Mouse (Mus musculus) heart, adult 2 months (tissue): ENCODE measurements at regions not wholly inside any gene's neighbourhood (a gene's known extent, or its start where the extent isn't known, plus 50 kb on each side); places are given as distances from the start of the nearest gene placed in this dataset.
"Not testable (repeated sequence)": the region's sequence is repeated elsewhere in the genome, so short reads cannot be mapped to it uniquely, and the experiment has no call there.

Experiments used
- DNase-seq, 2 experiments: peaks; one replicate each; pipeline ENCODE4 v3.0.0; 2021
- H3K27ac ChIP-seq: fragments of 200-600 bp; 2 replicates; pipeline ENCODE4 v1.8.1; 2022
- H3K27me3 ChIP-seq: fragments of 200-500 bp; 2 replicates; pipeline ENCODE4 v1.6.1; 2012; ENCODE audit warnings: mild to moderate bottlenecking, low read length, inconsistent platforms, mixed read lengths; ENCODE audit not compliant: control insufficient read depth, insufficient read depth
- H3K36me3 ChIP-seq: fragments of 200-500 bp; 2 replicates; pipeline ENCODE4 v1.6.1; 2012; ENCODE audit warnings: low read length, inconsistent platforms; ENCODE audit not compliant: control insufficient read depth, insufficient read depth
- H3K4me1 ChIP-seq: fragments of 200-500 bp; 2 replicates; pipeline ENCODE4 v1.6.1; 2011; ENCODE audit warnings: low read length; ENCODE audit not compliant: control insufficient read depth, insufficient read depth
- H3K4me3 ChIP-seq: fragments of 200-600 bp; 2 replicates; pipeline ENCODE4 v1.8.1; 2022
- H3K79me2 ChIP-seq: fragments of 200-500 bp; replicated peaks from 2 replicates; pipeline ENCODE4 v1.6.1; 2012; ENCODE audit warnings: mild to moderate bottlenecking, inconsistent platforms, low read length, moderate library complexity, mixed read lengths; ENCODE audit not compliant: control insufficient read depth, insufficient read depth
- H3K9ac ChIP-seq: fragments of 200-500 bp; 2 replicates; pipeline ENCODE4 v1.6.1; 2012; ENCODE audit warnings: low read depth, mild to moderate bottlenecking, control low read depth, inconsistent platforms, low read length, mixed read lengths
- CTCF ChIP-seq: fragments of 200-600 bp; IDR thresholded peaks from 2 replicates; pipeline ENCODE4 v1.8.1; 2022; ENCODE audit warnings: antibody characterized with exemption, mild to moderate bottlenecking, moderate library complexity
- EP300 ChIP-seq: fragments of 200-500 bp; IDR thresholded peaks from 2 replicates; pipeline ENCODE4 v1.6.1; 2011; ENCODE audit warnings: low read depth, low read length, control low read depth; ENCODE audit not compliant: insufficient read depth
- POLR2A ChIP-seq: fragments of 200-500 bp; IDR thresholded peaks from 2 replicates; pipeline ENCODE4 v1.6.1; 2011; ENCODE audit warnings: mild to moderate bottlenecking, low read depth, low read length, control low read depth; ENCODE audit not compliant: insufficient read depth
- WGBS: fragments of 180-500 bp; shearing (Covaris S2); methylation state at CpG from one replicate; pipeline ENCODE4 v1.1.7; 2018; 5-methylcytosine and 5-hydroxymethylcytosine counted together
- intact Hi-C: fragments of 180-260 bp; cut with DNase I; formaldehyde crosslinking; loops from one replicate; pipeline ENCODE4 v1.15.1; 2025

DNA sequence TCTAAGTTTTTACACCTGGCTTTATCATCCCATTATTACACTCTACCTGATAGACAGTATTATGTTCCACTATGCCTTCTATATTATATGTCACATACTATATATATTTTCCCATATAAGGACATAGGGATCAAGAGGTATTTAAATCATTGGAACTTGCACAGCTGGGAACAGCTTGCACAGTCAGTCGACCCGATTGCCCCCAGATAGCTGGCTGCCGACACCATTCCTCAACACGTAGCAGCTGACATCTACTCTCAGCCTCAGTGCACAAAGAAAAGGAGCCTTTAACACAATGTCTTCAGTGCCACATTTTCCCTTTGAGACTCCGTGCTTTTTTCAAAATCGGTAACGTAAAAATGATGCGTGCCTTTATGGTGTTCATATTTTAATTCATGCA, 92.4 kb upstream of the Sipa1l1 start:
- no peak overlapping the region for H3K27ac ChIP-seq
- no peaks in the 10 kb centered on the region for H3K79me2 ChIP-seq
- intact Hi-C loops: no loop called here
- WGBS: 66% methylated on average over 8 of the region's 8 CpGs
- TF ChIP-seq POLR2A: no peak
- H3K4me3 ChIP-seq: no peak overlapping the region
- peaks cover 4% of the 10 kb centered on the region; the same call in 1 of the 2 replicates for H3K4me1 ChIP-seq
- no peaks in the 10 kb centered on the region for H3K36me3 ChIP-seq
- no peaks in the 10 kb centered on the region for H3K27me3 ChIP-seq
- H3K9ac ChIP-seq: no peak overlapping the region
- no peak for DNase-seq

DNA sequence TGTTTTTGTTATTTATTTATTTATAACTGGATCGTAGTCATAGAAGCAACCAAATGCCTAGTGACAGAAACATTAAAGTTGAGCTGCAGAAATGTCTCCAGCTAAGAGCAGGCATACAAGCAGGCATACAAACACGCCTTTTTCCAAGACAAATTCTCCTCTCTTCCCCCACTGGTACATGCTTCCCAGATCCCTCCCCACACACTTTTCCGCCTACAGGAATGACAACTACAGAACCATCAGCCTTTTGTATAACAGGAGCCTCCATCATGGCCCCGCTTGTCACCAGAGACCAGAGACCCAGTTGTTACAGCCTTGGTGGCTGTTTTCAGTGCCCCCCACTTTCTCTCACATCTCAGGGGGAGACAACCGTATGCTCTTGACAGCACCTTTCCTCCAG, 91.2 kb upstream of the Sipa1l1 start:
- no peaks in the 10 kb centered on the region for H3K79me2 ChIP-seq
- H3K27ac ChIP-seq: no peak overlapping the region
- intact Hi-C loops: no loop called here
- TF ChIP-seq POLR2A (no peak), CTCF (no peak), EP300 (no peak)
- H3K36me3 ChIP-seq: no peaks in the 10 kb centered on the region
- no peak overlapping the region for H3K4me3 ChIP-seq
- no peaks in the 10 kb centered on the region for H3K27me3 ChIP-seq
- H3K4me1 ChIP-seq: peaks cover 2% of the 10 kb centered on the region; the same call in 1 of the 2 replicates
- H3K9ac ChIP-seq: no peak overlapping the region
- DNase-seq: no peak
- WGBS: 90% methylated on average over 5 of the region's 5 CpGs

DNA sequence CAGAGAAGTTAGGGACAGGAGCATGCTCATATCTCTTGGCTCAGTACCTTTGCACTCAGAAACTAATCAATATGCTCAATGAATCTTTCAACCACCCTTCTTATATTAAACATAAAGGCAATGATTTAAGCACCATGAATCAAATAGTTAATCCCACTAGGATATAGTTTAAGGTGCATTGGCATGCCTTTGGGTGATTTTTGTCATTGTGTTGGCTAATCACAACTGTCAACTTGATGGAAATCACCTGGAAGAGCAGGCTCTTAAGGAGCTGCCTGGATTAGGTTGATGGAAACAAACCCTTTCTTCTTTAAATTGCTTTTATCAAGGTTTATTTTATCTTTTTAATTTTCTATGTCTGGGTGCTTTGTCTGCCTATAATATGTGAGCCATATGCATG, 90.4 kb upstream of the Sipa1l1 start:
- no peak for DNase-seq
- no peaks in the 10 kb centered on the region for H3K36me3 ChIP-seq
- TF ChIP-seq CTCF: no peak
- TF ChIP-seq EP300: no peak
- TF ChIP-seq POLR2A: no peak
- intact Hi-C loops: no loop called here
- H3K79me2 ChIP-seq: no peaks in the 10 kb centered on the region
- no peak overlapping the region for H3K4me3 ChIP-seq
- no peaks in the 10 kb centered on the region for H3K27me3 ChIP-seq
- H3K9ac ChIP-seq: no peak overlapping the region
- H3K4me1 ChIP-seq: no peaks in the 10 kb centered on the region
- no peak overlapping the region for H3K27ac ChIP-seq

DNA sequence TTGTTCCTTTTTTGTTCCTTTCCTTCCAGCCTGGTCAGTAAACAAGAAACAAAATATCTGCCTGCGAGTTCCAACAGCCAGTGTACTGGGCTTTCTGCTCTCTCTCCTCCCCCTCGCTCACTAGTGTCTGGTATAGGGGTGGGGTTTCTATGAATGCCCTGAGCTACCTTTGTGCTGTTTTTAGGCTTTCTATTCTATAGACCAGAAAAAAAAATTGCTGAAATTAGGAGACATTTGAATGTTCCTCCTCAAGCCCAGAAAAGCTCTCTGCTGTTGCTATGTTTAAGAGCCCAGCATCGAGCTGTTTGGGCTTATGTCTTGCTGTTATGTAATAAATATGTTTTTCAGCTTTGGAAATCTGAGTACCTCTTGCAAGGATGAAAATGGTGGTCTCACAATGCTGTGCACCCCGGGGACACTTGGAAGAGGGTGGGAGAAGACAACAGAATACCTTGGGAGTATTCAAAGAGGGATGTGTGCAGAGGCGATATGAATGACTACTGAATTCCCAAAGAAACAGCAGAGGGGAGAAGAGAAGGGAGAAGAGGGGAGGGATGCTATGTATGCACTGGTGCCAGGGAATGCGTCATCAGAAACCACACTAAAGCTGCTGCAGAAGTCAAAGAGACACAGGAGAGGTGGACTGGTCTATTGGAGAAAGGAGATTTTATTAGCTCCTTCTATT, 88.8 kb upstream of the Sipa1l1 start:
- 77% methylated on average over 6 of the region's 6 CpGs for WGBS
- Histone ChIP-seq H3K27ac (no peak overlapping the region), H3K4me3 (no peak overlapping the region), H3K27me3 (no peaks in the 10 kb centered on the region), H3K79me2 (no peaks in the 10 kb centered on the region), H3K36me3 (no peaks in the 10 kb centered on the region), H3K4me1 (no peaks in the 10 kb centered on the region), H3K9ac (no peak overlapping the region)
- TF ChIP-seq CTCF (no peak), EP300 (no peak), POLR2A (no peak)
- intact Hi-C loops: no loop called here
- DNase-seq: no peak

DNA sequence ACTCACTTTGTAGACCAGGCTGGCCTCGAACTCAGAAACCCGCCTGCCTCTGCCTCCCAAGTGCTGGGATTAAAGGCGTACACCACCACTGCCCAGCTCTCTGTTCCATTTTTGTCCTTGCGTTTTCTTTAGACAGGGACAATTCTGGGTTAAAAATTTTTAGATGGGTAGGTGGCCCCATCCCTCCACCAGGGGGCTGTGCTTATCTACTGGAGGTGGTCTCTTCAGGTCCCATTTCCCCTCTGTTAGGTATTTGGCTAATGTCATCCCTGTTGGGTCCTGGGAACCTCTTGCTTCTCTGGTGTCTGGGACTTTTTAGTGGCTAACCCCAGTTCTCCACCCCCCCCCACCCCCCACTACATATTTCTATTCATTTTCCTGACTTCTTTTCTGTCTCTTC, 86.5 kb upstream of the Sipa1l1 start:
- H3K27me3 ChIP-seq, H3K27ac ChIP-seq, H3K9ac ChIP-seq, intact Hi-C loops, DNase-seq, H3K79me2 ChIP-seq, H3K4me1 ChIP-seq, H3K36me3 ChIP-seq, H3K4me3 ChIP-seq: not testable (repeated sequence)
- peak; percentile 18; the same call in 1 of the 2 replicates for TF ChIP-seq CTCF
- WGBS: 95% methylated on average over 4 of the region's 4 CpGs

DNA sequence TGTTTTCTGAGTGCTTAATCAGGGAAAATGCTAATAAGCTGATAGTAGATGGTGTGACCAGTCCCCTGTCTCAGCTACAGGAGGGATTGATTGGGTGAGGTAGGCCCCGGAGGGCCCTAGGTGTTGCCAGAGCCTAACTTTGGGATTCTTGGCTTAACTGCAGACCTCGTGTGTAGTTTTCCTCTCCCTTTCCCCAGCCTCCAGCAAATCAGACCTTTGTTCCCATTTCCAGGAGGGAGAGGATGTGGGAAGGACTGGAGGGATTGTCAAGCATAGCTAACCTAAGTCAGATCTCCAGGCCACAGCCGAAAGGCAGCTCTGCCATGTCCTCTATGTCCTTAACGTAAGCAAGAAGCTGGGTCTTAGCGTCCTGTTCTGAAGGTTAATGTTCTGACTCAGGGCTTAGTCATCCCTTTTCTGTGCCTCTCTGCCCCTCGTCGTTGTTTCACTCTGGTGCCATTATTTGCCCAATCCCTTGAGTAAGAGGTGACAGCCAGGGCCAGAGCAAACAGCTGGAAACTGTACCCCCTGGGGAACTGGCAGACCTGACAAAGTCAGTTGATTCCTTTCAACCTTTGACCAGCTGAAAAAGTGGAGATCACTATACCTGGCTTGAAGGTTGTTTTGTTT, 83.2 kb upstream of the Sipa1l1 start:
- Histone ChIP-seq H3K4me1 (no peaks in the 10 kb centered on the region), H3K27ac (no peak overlapping the region), H3K4me3 (no peak overlapping the region), H3K36me3 (no peaks in the 10 kb centered on the region), H3K9ac (no peak overlapping the region), H3K27me3 (no peaks in the 10 kb centered on the region), H3K79me2 (no peaks in the 10 kb centered on the region)
- TF ChIP-seq EP300: no peak
- TF ChIP-seq POLR2A: no peak
- no peak for TF ChIP-seq CTCF
- intact Hi-C loops: no loop called here
- no peak for DNase-seq
- 54% methylated on average over 7 of the region's 7 CpGs for WGBS
